ENCODE assay signal across 9 mouse cellular contexts in the genomic region with DNA sequence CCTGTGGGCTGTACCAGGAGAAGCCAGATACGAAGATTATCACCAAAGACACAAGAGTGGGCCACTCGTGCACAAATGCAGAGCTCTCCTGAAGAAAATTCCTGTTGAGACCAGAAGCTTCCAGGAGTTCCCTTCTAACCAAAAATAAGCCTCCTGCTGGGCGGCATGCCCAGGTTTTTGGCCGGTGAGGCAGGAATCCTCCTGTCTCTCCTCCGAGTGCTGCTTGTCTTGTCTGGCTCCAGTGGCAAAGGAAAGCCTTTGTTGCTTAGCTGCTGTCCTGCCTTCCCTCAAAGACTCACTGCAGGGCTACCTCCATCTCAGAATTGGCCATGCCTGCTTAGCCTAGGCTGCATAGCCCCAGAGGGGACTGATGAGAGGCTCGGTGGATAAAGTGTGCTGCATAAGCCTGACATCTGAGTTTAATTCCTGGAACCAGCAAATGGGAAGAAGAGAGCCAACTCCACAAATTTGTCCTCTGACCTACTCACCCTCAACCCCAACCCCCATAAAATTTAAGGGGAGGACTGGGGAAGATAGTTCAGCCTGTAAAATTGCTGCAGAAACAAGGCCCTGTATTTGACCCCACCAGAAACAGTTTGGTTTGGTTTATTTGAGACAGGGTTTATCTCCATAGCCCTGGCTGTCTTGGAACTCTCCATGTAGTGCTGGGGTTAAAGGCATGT. TPM values are rescaled to one million over a fixed set of nuclear protein-coding genes. Genes with fewer than 3 reads are reported as not detected.
DNase-seq lines count a peak whose midpoint lies in the region; ATAC-seq and TF ChIP-seq lines count a peak whose summit lies in the region.
"Had no signal": no experiment of that assay in that cellular context is flagged by ENCODE, and none has a peak within 500 bp of the region (broad histone marks: within the 10 kb centered on the region; RNA-seq: fewer than 3 reads in every experiment).

No protein-coding gene starts in this region.

- TF ChIP-seq CTCF in cerebellum, adult 2 months (IDR thresholded peaks at IDR 0.05; ENCODE audit: borderline replicate concordance, insufficient read depth, low read depth, low read length) = no peak

- no peak for ATAC-seq in kidney, embryonic 14.5 days (ENCODE audit: low FRiP score, low TSS enrichment)
- no peak for ATAC-seq in heart, embryonic 13.5 days (ENCODE audit: extremely low read depth, insufficient number of reproducible peaks, low FRiP score, low TSS enrichment)
- no peak; the same call in 1 of the 2 replicates for ATAC-seq in midbrain, embryonic 16.5 days
- no peak for ATAC-seq in liver, embryonic 12.5 days

- H3K27me3 ChIP-seq in kidney, embryonic 14.5 days (ENCODE audit: control insufficient read depth, insufficient read depth, low read length) = no peaks in the 10 kb centered on the region
- H3K27me3 ChIP-seq in cerebellum, adult 2 months (ENCODE audit: control insufficient read depth, insufficient read depth, low read length) = no peaks in the 10 kb centered on the region
- H3K27me3 ChIP-seq in heart, embryonic 13.5 days (replicated peaks) = no peaks in the 10 kb centered on the region
- no peaks in the 10 kb centered on the region for H3K27me3 ChIP-seq in midbrain, embryonic 16.5 days (ENCODE audit: control insufficient read depth, insufficient read depth, low read depth, low read length)
- no peaks in the 10 kb centered on the region for H3K27me3 ChIP-seq in liver, embryonic 12.5 days (replicated peaks)

- H3K27ac ChIP-seq in kidney, embryonic 14.5 days (ENCODE audit: low read depth, low read length) = no peak overlapping the region
- peak overlapping the region; percentile 49 for H3K27ac ChIP-seq in cerebellum, adult 2 months (ENCODE audit: insufficient read depth, low read length)
- H3K27ac ChIP-seq in heart, embryonic 13.5 days (replicated peaks) = peak overlapping the region; percentile 48
- H3K27ac ChIP-seq in midbrain, embryonic 16.5 days (ENCODE audit: low read length) = peak overlapping the region; percentile 4; the same call in 1 of the 2 replicates
- H3K27ac ChIP-seq in liver, embryonic 12.5 days = no peak overlapping the region
- H3K27ac ChIP-seq: macrophage had no signal

- peaks cover 57% of the 10 kb centered on the region for H3K4me1 ChIP-seq in kidney, embryonic 14.5 days (ENCODE audit: control insufficient read depth, insufficient read depth, low read length)
- peaks cover 64% of the 10 kb centered on the region for H3K4me1 ChIP-seq in cerebellum, adult 2 months (ENCODE audit: control insufficient read depth, insufficient read depth, low read length)
- peaks cover 83% of the 10 kb centered on the region for H3K4me1 ChIP-seq in heart, embryonic 13.5 days
- H3K4me1 ChIP-seq in midbrain, embryonic 16.5 days (ENCODE audit: control insufficient read depth, insufficient read depth, low read length) = peaks cover 70% of the 10 kb centered on the region
- peaks cover 67% of the 10 kb centered on the region for H3K4me1 ChIP-seq in liver, embryonic 12.5 days

- 59% methylated on average over 6 of the region's 6 CpGs for WGBS in kidney, embryonic 14.5 days
- 4% methylated on average over 6 of the region's 6 CpGs for WGBS in cerebellum, adult 2 months
- WGBS in heart, embryonic 13.5 days = 43% methylated on average over 6 of the region's 6 CpGs
- 30% methylated on average over 6 of the region's 6 CpGs for WGBS in midbrain, embryonic 16.5 days
- WGBS in liver, embryonic 12.5 days (ENCODE audit: insufficient replicate concordance) = 67% methylated on average over 6 of the region's 6 CpGs

- no peak overlapping the region for H3K4me2 ChIP-seq in kidney, embryonic 14.5 days (replicated peaks; ENCODE audit: low read depth, low read length)
- H3K4me2 ChIP-seq in heart, embryonic 13.5 days = peak overlapping the region; percentile 16
- H3K4me2 ChIP-seq in midbrain, embryonic 16.5 days (ENCODE audit: low read length) = no peak overlapping the region
- no peak overlapping the region for H3K4me2 ChIP-seq in liver, embryonic 12.5 days

- TF ChIP-seq POLR2A in cerebellum, adult 2 months (IDR thresholded peaks at IDR 0.05; ENCODE audit: borderline replicate concordance, insufficient read depth, low read length) = no peak

- H3K36me3 ChIP-seq in kidney, embryonic 14.5 days (ENCODE audit: control insufficient read depth, insufficient read depth, low read length) = peaks cover 96% of the 10 kb centered on the region
- H3K36me3 ChIP-seq in heart, embryonic 13.5 days = peaks cover 98% of the 10 kb centered on the region
- peaks cover 16% of the 10 kb centered on the region for H3K36me3 ChIP-seq in midbrain, embryonic 16.5 days (ENCODE audit: control insufficient read depth, insufficient read depth, low read length)
- H3K36me3 ChIP-seq in liver, embryonic 12.5 days = peaks cover 100% of the 10 kb centered on the region

- no peaks in the 10 kb centered on the region for H3K9me3 ChIP-seq in kidney, embryonic 14.5 days (ENCODE audit: control insufficient read depth, low read length)
- H3K9me3 ChIP-seq in heart, embryonic 13.5 days = no peaks in the 10 kb centered on the region
- H3K9me3 ChIP-seq in midbrain, embryonic 16.5 days (replicated peaks; ENCODE audit: control insufficient read depth, low read length, poor library complexity, severe bottlenecking) = no peaks in the 10 kb centered on the region
- H3K9me3 ChIP-seq in liver, embryonic 12.5 days (replicated peaks) = no peaks in the 10 kb centered on the region

- no peak overlapping the region for H3K4me3 ChIP-seq in kidney, embryonic 14.5 days (ENCODE audit: low read length)
- H3K4me3 ChIP-seq in cerebellum, adult 2 months (replicated peaks; ENCODE audit: insufficient read depth, low read depth, low read length) = peak overlapping the region; percentile 35
- no peak overlapping the region for H3K4me3 ChIP-seq in heart, embryonic 13.5 days
- H3K4me3 ChIP-seq in midbrain, embryonic 16.5 days (ENCODE audit: low read depth, low read length) = no peak overlapping the region
- no peak overlapping the region for H3K4me3 ChIP-seq in liver, embryonic 12.5 days

- H3K9ac ChIP-seq in kidney, embryonic 14.5 days (ENCODE audit: low read depth, low read length) = no peak overlapping the region
- peak overlapping the region; percentile 66 for H3K9ac ChIP-seq in heart, embryonic 13.5 days
- no peak overlapping the region for H3K9ac ChIP-seq in midbrain, embryonic 16.5 days (ENCODE audit: low read depth, low read length)
- no peak overlapping the region for H3K9ac ChIP-seq in liver, embryonic 12.5 days

- peak; percentile 39 for DNase-seq in kidney, adult 11 months
- peak; percentile 78 to 80 for DNase-seq in cerebellum, adult 2 months
- no peak for DNase-seq in T-cell, adult 2 months (ENCODE audit: low spot score)
- no peak for DNase-seq in c-Kit-positive CD71-positive TER-119-positive erythroid progenitor cells, embryonic 14.5 days (ENCODE audit: low spot score)

RNA-seq across cellular contexts. Expression of a gene that starts 7.3 kb away (rescaled TPM):
- 281 and 296 TPM in 2 replicates for polyA plus RNA-seq in kidney, embryonic 14.5 days (2014; fragmentation: Nextera tagmentation; extraction: Ambion mirVana)
- 410 and 458 TPM in 2 replicates for polyA plus RNA-seq in cerebellum, adult 2 months (2012; rRNA removed)
- 190 and 219 TPM in 2 replicates for polyA plus RNA-seq in heart, embryonic 13.5 days (2015; fragmentation: Nextera tagmentation; extraction: Ambion mirVana)
- 188 and 193 TPM in 2 replicates for polyA plus RNA-seq in midbrain, embryonic 16.5 days (2015; fragmentation: Nextera tagmentation; extraction: Ambion mirVana)
- polyA plus RNA-seq in liver, embryonic 12.5 days (2016; fragmentation: Nextera tagmentation; extraction: Ambion mirVana) = 228 and 229 TPM in 2 replicates

RNA-seq across cellular contexts. Expression of a gene that starts 24.8 kb away (rescaled TPM):
- polyA plus RNA-seq in kidney, embryonic 14.5 days (2014; fragmentation: Nextera tagmentation; extraction: Ambion mirVana) = 0.31 and 0.36 TPM in 2 replicates
- 9.3 and 11.9 TPM in 2 replicates for polyA plus RNA-seq in cerebellum, adult 2 months (2012; rRNA removed)
- polyA plus RNA-seq in heart, embryonic 13.5 days (2015; fragmentation: Nextera tagmentation; extraction: Ambion mirVana) = 0.36 TPM in 1 of 2 replicates, not detected in the other
- 0.24 and 0.25 TPM in 2 replicates for polyA plus RNA-seq in midbrain, embryonic 16.5 days (2015; fragmentation: Nextera tagmentation; extraction: Ambion mirVana)
- not detected in 2 replicates for polyA plus RNA-seq in liver, embryonic 12.5 days (2016; fragmentation: Nextera tagmentation; extraction: Ambion mirVana)

RNA-seq across cellular contexts. Expression of a gene that starts 41.2 kb away (rescaled TPM):
- 12.7 TPM in 2 replicates for polyA plus RNA-seq in kidney, embryonic 14.5 days (2014; fragmentation: Nextera tagmentation; extraction: Ambion mirVana)
- 1.00 and 1.3 TPM in 2 replicates for polyA plus RNA-seq in cerebellum, adult 2 months (2012; rRNA removed)
- 1.9 and 2.7 TPM in 2 replicates for polyA plus RNA-seq in heart, embryonic 13.5 days (2015; fragmentation: Nextera tagmentation; extraction: Ambion mirVana)
- polyA plus RNA-seq in midbrain, embryonic 16.5 days (2015; fragmentation: Nextera tagmentation; extraction: Ambion mirVana) = 1.7 and 1.8 TPM in 2 replicates
- polyA plus RNA-seq in liver, embryonic 12.5 days (2016; fragmentation: Nextera tagmentation; extraction: Ambion mirVana) = 1.8 and 2.1 TPM in 2 replicates

Comparison
In these comparisons a context has a peak if more than half of its experiments do, and no peak if none do; other contexts are left out.
1. DNase-seq: peak in kidney, adult 11 months (single experiment) and cerebellum, adult 2 months (2 of 2); none in T-cell, adult 2 months (single experiment) and c-Kit-positive CD71-positive TER-119-positive erythroid progenitor cells, embryonic 14.5 days (single experiment).
2. H3K27ac ChIP-seq: peak in cerebellum, adult 2 months (single experiment), heart, embryonic 13.5 days (single experiment) and midbrain, embryonic 16.5 days (single experiment); none in kidney, embryonic 14.5 days (single experiment) and liver, embryonic 12.5 days (single experiment).